Mouse (Mus musculus): ENCODE measurements at regions not wholly inside any gene's neighbourhood (a gene's known extent, or its start where the extent isn't known, plus 50 kb on each side); places are given as distances from the start of the nearest gene placed in this dataset.

- TF ChIP-seq GATA1 (IDR thresholded peaks at IDR 0.05; ENCODE audit: low read depth, low read length) (no peak), CTCF (IDR thresholded peaks at IDR 0.05 in 2 of 3, conservative IDR thresholded peaks at IDR 0.05 in 1 of 3; ENCODE audit: control insufficient read depth in 1 of 3, insufficient read depth in 1 of 3, low read depth in 2 of 3, low read length in 3 of 3, poor library complexity in 1 of 3, severe bottlenecking in 1 of 3) (no peak), MAFK (IDR thresholded peaks at IDR 0.05; ENCODE audit: borderline replicate concordance, low read depth, low read length) (no peak), POLR2A (IDR thresholded peaks at IDR 0.05; ENCODE audit: control insufficient read depth in 1 of 2, insufficient read depth in 1 of 2, low read depth in 1 of 2, low read length in 2 of 2, poor library complexity in 1 of 2) (no peak), EP300 (IDR thresholded peaks at IDR 0.05; ENCODE audit: low read depth in 1 of 2, low read length in 2 of 2) (no peak), USF2 (IDR thresholded peaks at IDR 0.05; ENCODE audit: borderline replicate concordance in 1 of 2, insufficient read depth in 1 of 2, low read depth in 1 of 2, low read length in 2 of 2) (no peak), SMC3 (IDR thresholded peaks at IDR 0.05; ENCODE audit: low read depth, low read length) (no peak)
Measured at GRCm38 (mm10) chr12:16098840-16099239, 282.1 kb upstream of the Trib2 start.

Data from MEL (cell line).